ENCODE assay signal across 27 mouse cellular contexts in genomic region chr4:124520309-124520708, GRCm38 (mm10).
DNase-seq lines count a peak whose midpoint lies in the region; ATAC-seq and TF ChIP-seq lines count a peak whose summit lies in the region.
"Had no signal": no experiment of that assay in that cellular context is flagged by ENCODE, and none has a peak within 500 bp of the region (broad histone marks: within the 10 kb centered on the region; RNA-seq: fewer than 3 reads in every experiment).

No protein-coding gene starts in this region.

- TF ChIP-seq CTCF in lung, embryonic 14.5 days (IDR thresholded peaks at IDR 0.05; ENCODE audit: low read depth): no peak

- 53% methylated on average over 9 of the region's 9 CpGs for WGBS in forebrain, embryonic 15.5 days
- 79% methylated on average over 9 of the region's 9 CpGs for WGBS in forebrain, embryonic 12.5 days
- 26% methylated on average over 9 of the region's 9 CpGs for WGBS in kidney, embryonic 16.5 days
- 27% methylated on average over 9 of the region's 9 CpGs for WGBS in lung, embryonic 14.5 days

- no peak overlapping the region for H3K9ac ChIP-seq in forebrain, embryonic 15.5 days (replicated peaks)
- no peak overlapping the region for H3K9ac ChIP-seq in forebrain, embryonic 12.5 days
- H3K9ac ChIP-seq in kidney, embryonic 16.5 days (replicated peaks; ENCODE audit: low read length): no peak overlapping the region
- H3K9ac ChIP-seq in lung, embryonic 14.5 days: no peak overlapping the region
- H3K9ac ChIP-seq: heart, embryonic 12.5 days; limb, embryonic 12.5 days; liver, postnatal 0 days; midbrain, embryonic 15.5 days; neural tube, embryonic 12.5 days had no signal

- no peaks in the 10 kb centered on the region for H3K36me3 ChIP-seq in forebrain, embryonic 15.5 days
- H3K36me3 ChIP-seq in forebrain, embryonic 12.5 days (replicated peaks): no peaks in the 10 kb centered on the region
- H3K36me3 ChIP-seq in kidney, embryonic 16.5 days (ENCODE audit: insufficient read depth, low read length): no peaks in the 10 kb centered on the region
- H3K36me3 ChIP-seq in lung, embryonic 14.5 days (ENCODE audit: insufficient read depth): no peaks in the 10 kb centered on the region
- H3K36me3 ChIP-seq: forebrain, embryonic 10.5 days; G1E; heart, embryonic 12.5 days; hindbrain, embryonic 10.5 days; limb, embryonic 12.5 days; midbrain, embryonic 15.5 days; neural tube, embryonic 12.5 days had no signal

- no peak overlapping the region for H3K4me3 ChIP-seq in forebrain, embryonic 15.5 days
- no peak overlapping the region for H3K4me3 ChIP-seq in forebrain, embryonic 12.5 days (replicated peaks)
- H3K4me3 ChIP-seq in kidney, embryonic 16.5 days (ENCODE audit: low read length): no peak overlapping the region
- H3K4me3 ChIP-seq in lung, embryonic 14.5 days (ENCODE audit: low read depth, low read length): no peak overlapping the region
- H3K4me3 ChIP-seq: forebrain, embryonic 10.5 days; heart, embryonic 12.5 days; hindbrain, embryonic 10.5 days; layer of hippocampus, adult 2 months; limb, embryonic 12.5 days; midbrain, embryonic 15.5 days; neural tube, embryonic 12.5 days had no signal

- H3K27ac ChIP-seq in forebrain, embryonic 15.5 days (replicated peaks): peak overlapping the region; percentile 12; the same call in 1 of the 2 replicates
- H3K27ac ChIP-seq in forebrain, embryonic 12.5 days: no peak overlapping the region
- no peak overlapping the region for H3K27ac ChIP-seq in kidney, embryonic 16.5 days (ENCODE audit: low read length)
- H3K27ac ChIP-seq in lung, embryonic 14.5 days (ENCODE audit: low read depth): no peak overlapping the region
- H3K27ac ChIP-seq: forebrain, embryonic 10.5 days; hindbrain, embryonic 10.5 days; layer of hippocampus, adult 2 months; limb, embryonic 12.5 days; macrophage; midbrain, embryonic 15.5 days; neural tube, embryonic 12.5 days had no signal

- H3K4me1 ChIP-seq in forebrain, embryonic 15.5 days: peaks cover 11% of the 10 kb centered on the region
- H3K4me1 ChIP-seq in forebrain, embryonic 12.5 days: no peaks in the 10 kb centered on the region
- peaks cover 6% of the 10 kb centered on the region; the same call in 1 of the 2 replicates for H3K4me1 ChIP-seq in kidney, embryonic 16.5 days (ENCODE audit: insufficient read depth, low read length)
- H3K4me1 ChIP-seq in lung, embryonic 14.5 days (ENCODE audit: insufficient read depth): peaks cover 7% of the 10 kb centered on the region; the same call in 1 of the 2 replicates
- H3K4me1 ChIP-seq: forebrain, embryonic 10.5 days; heart, embryonic 12.5 days; midbrain, embryonic 15.5 days had no signal

- ATAC-seq in forebrain, embryonic 15.5 days (replicated peaks): no peak
- no peak for ATAC-seq in forebrain, embryonic 12.5 days (ENCODE audit: low FRiP score)
- ATAC-seq in kidney, embryonic 16.5 days (ENCODE audit: low FRiP score, low TSS enrichment): peak; percentile 15; the same call in 1 of the 2 replicates
- peak; percentile 61 for ATAC-seq in lung, embryonic 14.5 days (ENCODE audit: insufficient read depth)
- ATAC-seq: inflammation-experienced regulatory T-cells, adult 6 months; liver, postnatal 0 days; midbrain, embryonic 15.5 days; Patski had no signal

- no peaks in the 10 kb centered on the region for H3K9me3 ChIP-seq in forebrain, embryonic 15.5 days
- no peaks in the 10 kb centered on the region for H3K9me3 ChIP-seq in forebrain, embryonic 12.5 days
- no peaks in the 10 kb centered on the region for H3K9me3 ChIP-seq in kidney, embryonic 16.5 days (ENCODE audit: low read length)
- H3K9me3 ChIP-seq in lung, embryonic 14.5 days (ENCODE audit: low read depth, low read length): no peaks in the 10 kb centered on the region
- H3K9me3 ChIP-seq: forebrain, embryonic 10.5 days; G1E; heart, embryonic 12.5 days; hindbrain, embryonic 10.5 days; limb, embryonic 12.5 days; midbrain, embryonic 15.5 days; neural tube, embryonic 12.5 days had no signal

- H3K4me2 ChIP-seq in forebrain, embryonic 15.5 days (replicated peaks): no peak overlapping the region
- H3K4me2 ChIP-seq in forebrain, embryonic 12.5 days: no peak overlapping the region
- no peak overlapping the region for H3K4me2 ChIP-seq in kidney, embryonic 16.5 days (replicated peaks; ENCODE audit: low read depth, low read length)
- peak overlapping the region; percentile 29 for H3K4me2 ChIP-seq in lung, embryonic 14.5 days
- H3K4me2 ChIP-seq: heart, embryonic 12.5 days; limb, embryonic 12.5 days; liver, embryonic 11.5 days; midbrain, embryonic 15.5 days; neural tube, embryonic 12.5 days had no signal

- no peaks in the 10 kb centered on the region for H3K27me3 ChIP-seq in forebrain, embryonic 15.5 days
- H3K27me3 ChIP-seq in forebrain, embryonic 12.5 days: peaks cover 22% of the 10 kb centered on the region
- peaks cover 28% of the 10 kb centered on the region for H3K27me3 ChIP-seq in kidney, embryonic 16.5 days (ENCODE audit: insufficient read depth, low read length)
- peaks cover 3% of the 10 kb centered on the region; the same call in 1 of the 2 replicates for H3K27me3 ChIP-seq in lung, embryonic 14.5 days (ENCODE audit: insufficient read depth, low read length)
- H3K27me3 ChIP-seq: midbrain, embryonic 15.5 days had no signal

- no peak for DNase-seq in kidney, adult 8-10 months
- peak; percentile 87 for DNase-seq in lung, embryonic 14.5 days
- no peak for DNase-seq in lung, postnatal 10 days
- no peak for DNase-seq in urinary bladder, postnatal 4 days (ENCODE audit: low spot score in 2 of 2)
- DNase-seq: B cell, adult 2 months; cerebellum, adult 11 months; cerebellum, adult 9-11 months; gastrocnemius, postnatal 25 days; heart, adult 18-20 months; heart, postnatal 10 days; liver, postnatal 0 days; thymus, postnatal 25 days had no signal

Comparison
In these comparisons a context has a peak if more than half of its experiments do, and no peak if none do; other contexts are left out.
1. ATAC-seq: peak in kidney, embryonic 16.5 days (single experiment) and lung, embryonic 14.5 days (single experiment); none in forebrain, embryonic 15.5 days (single experiment) and forebrain, embryonic 12.5 days (single experiment).